Mouse (Mus musculus): Measurements from ENCODE around the gene Unc5cl. TPM values are rescaled to one million over a fixed set of nuclear protein-coding genes. Genes with fewer than 3 reads are reported as not detected.
A peak's percentile ranks its signal among the peaks of the same experiment; 100 is the strongest.

Gene Unc5cl
- polyA plus RNA-seq, 3 experiments from 2014 or later: 16.0 to 23.9 (median 16.7) TPM

DNA sequence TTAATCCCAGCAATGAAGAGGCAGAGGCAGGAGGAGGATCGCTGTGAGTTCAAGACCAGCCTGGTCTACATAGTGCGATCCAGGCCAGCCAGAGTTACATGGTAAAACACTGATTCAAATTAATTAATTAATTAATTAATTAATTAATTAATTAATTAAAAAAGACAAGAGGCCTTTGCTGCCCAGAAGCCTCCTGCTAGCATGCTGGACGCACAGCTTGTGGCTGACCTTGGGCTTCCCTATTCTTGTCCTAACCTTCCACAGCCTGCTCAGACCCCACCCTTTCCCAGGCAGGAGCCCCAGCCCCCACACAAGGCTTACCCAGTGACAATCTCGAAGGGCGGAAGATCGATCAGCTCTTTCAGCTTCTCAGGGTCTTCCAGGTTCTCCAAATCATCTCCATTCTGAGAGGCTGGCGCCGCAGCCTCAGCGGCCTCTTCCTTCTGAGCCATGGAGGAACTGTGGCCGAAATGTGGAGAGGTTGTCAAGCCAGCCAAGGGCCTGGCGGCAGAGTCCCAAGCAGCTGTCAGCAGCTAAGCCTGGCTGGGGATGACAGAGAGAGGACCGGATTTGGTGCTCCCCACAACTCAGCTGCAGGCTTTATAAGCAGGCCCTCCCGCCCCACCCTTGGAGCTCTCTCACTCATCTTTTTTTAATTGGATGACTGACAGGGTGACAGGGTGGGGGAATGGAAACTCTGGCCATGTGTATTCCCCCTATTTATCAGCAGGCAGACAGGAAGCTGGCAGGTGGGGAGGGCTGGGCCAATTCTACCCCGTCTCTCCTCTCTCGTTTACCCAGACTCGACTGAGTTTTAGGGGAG, 22.3 kb upstream of the Unc5cl start, which contains the start of gene Apobec2:
Gene Apobec2, minus strand, starts transcription at position 773 of the 823 bp plus-strand sequence.
- no peak for ATAC-seq

DNA sequence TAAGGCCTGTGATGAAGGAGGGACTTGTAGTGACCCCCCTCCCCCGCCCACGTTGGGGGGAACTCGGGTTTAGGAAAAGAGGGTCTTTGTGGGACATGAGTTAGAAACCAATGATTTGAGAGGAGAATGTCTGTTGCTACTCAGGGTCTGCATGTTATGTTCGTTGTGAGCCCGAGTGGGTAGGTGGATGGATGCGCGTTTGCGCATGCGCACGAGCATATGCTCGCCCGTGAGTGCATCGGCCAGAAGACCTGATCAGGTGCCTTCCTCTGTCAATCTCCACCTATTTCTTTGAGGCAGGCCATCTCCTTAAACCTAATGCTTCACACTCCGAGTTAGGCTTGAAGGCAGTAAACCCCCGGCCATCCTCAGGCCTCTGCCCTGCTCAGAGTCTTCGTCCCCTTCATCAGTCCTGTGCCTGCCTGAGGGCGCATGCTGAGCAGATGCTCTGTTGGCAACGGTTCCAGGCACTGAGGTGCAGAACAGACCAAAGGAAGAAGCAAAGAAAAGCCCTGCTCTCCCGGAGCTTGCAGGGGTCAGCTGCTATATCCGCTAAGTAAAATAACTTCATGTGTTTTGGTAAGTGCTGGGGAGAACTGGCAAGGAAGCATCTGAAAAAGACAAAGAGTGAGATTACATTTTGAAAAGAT, 21.6 kb upstream of the Unc5cl start:
- no peak for ATAC-seq

GRCm38 (mm10) chr17:48433689-48434330, 20.9 kb upstream of the Unc5cl start:
- no peak for ATAC-seq

DNA sequence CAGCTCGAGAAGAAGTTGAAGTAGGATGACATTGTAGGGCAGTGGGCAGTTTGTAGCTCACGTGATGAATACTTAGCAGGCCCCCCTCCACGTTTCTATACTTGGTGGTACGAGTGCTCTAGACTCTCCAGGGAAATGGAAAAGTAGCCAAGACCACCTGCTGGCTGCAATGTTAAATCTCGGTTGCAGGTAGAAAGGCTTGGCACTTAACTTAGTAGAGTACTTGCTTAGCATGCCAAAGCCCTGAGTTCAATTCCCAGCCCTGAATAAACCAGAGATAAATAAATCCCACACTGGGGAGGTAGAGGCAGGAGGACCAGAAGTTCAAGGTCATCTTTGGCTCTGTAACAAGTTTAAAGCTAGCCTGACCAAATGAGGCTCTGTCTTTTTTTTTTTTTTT, 20.2 kb upstream of the Unc5cl start:
- no peak for ATAC-seq

DNA sequence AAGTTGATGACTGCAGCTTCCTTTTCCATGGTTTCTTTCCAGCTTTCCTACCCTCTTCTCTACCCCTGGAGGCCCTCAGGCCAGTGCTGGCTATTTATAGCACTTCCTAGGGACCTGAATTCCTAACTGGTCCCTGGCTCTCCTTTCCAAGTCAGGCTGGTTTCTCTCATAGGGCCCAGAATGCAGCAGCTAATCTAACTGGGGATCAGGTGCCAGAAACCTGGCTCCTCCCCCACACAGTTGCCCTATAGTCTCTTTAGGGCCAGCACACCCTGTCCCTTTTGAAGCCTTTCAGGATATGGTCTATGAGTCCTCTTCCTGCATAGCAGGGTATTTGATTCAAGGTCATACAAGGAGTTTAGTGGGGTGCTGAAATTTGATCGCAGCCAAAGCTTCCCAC, 18.2 kb upstream of the Unc5cl start:
- ATAC-seq: no peak

GRCm38 (mm10) chr17:48437421-48437911, 17.2 kb upstream of the Unc5cl start:
- ATAC-seq: no peak

GRCm38 (mm10) chr17:48442745-48443457, 11.8 kb upstream of the Unc5cl start:
- no peak for ATAC-seq

DNA sequence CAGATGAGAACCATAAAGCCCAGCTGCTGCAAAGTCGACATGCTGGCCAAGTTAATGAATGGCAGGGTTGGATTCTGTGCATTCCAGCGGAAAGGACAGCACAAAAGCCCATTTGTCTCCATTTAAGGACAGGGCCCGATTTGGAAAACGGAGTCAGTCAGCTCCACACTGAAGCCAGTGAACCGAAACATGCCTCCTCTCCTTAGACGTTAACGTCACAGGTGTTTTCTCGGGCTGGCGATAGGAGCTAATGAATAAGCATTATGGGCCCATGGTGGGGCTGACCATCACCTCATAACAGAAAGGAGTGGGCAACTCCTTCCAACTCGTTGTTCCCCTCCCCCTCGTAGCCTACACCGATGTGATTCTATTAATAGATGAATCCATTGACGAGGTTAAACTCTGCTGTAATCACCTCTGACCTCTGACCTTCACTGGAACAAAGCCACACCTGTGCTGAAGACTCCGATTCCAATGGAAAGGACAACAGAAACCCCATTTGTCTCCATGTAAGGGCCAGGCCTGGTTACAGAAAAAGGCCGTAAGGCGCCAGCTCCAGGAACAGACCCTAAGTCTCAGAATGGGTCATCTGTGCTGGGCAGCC, 11.1 kb upstream of the Unc5cl start:
- ATAC-seq: no peak

- no peak for ATAC-seq
Observed at GRCm38 (mm10) chr17:48447675-48448074, 7.0 kb upstream of the Unc5cl start.

DNA sequence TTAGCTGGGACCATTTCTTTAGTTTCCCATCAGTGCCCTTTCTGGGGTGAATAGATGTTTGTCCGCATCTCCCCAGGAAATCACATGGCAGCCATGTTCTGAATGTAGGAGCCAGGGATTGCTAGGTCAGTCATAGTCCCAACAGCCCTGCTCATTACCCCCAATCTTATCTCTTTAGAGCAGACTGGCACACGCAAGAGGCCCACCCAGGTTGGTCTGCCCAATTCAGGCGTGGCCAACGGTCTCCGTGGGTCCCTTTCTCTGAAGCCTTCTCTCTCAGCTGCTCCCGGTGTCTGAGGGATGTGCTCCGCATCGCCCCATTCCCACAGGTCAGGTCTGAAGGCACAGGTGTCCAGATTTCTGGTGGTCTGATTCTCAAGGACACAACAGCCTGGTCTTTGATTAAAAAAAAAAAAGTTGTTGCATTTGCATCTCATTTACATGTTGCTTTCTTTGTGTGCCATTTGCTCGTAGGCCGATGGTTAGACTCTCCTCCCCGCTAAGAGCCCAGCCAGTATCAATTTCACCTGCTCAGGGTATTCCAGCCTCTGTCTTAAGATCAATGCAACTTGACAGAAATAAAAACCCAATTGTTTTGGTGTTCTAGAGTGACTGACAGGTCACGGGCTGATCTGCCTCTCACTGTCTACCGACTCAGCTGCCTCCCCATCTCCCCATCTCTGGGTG, 3.9 kb upstream of the Unc5cl start:
- ATAC-seq: no peak

GRCm38 (mm10) chr17:48451353-48451675, 3.4 kb upstream of the Unc5cl start, which contains the start of gene Tspo2:
Gene Tspo2 (minus strand): TSS chr17:48451522.
- ATAC-seq: no peak

DNA sequence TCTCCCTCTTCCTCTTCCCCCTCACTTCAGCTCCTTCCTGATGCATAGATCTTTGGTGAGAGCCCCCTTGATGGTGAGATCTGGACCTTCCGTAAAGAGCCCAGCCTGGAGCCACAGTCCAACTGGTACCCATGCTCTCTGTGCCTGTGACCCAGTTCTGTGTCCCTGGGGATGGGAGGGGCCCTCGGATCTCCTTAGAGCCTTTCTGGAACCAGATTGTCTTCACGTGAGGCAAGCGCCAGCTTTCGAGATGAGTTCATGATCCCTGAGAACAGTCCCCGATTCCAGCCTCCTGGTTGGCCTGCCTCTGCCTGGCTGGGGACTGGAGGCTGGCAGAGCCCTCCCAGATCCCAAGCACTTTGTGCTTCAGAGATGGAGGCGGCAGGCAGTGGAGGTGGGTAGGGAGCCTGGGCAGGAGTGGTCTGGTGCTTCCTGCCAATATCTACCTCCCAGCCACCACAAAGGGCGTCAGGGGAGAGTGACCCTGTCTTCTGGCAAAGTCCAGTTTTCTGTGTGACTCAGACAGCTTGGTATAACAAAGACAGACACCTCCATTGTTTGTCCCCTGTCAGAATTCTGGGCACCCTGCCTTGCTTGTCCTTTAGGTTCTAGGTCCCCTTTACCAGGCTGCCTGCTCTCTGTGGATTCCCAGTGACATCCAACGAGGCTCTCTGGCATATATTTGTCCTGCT, 2.8 kb upstream of the Unc5cl start:
- ATAC-seq: no peak

DNA sequence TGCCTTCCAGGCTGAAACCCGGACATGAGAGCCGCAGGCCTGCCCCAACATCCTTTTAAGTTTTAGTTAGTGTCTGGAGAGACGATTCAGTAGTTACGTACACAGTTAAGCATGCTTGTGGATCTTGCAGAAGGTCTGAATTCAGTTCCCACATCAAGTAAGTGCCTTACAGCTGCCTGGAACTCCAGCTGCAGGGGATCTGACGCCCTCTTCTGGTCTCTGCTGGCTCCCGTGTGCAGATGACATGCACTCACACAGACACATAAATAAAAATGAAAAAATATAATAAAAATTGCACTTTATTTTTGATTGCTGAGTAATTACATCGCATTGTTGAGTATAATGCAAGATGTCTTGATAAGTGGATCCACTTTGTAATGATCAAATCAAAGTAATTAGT, 1.2 kb upstream of the Unc5cl start:
- no peak for ATAC-seq

DNA sequence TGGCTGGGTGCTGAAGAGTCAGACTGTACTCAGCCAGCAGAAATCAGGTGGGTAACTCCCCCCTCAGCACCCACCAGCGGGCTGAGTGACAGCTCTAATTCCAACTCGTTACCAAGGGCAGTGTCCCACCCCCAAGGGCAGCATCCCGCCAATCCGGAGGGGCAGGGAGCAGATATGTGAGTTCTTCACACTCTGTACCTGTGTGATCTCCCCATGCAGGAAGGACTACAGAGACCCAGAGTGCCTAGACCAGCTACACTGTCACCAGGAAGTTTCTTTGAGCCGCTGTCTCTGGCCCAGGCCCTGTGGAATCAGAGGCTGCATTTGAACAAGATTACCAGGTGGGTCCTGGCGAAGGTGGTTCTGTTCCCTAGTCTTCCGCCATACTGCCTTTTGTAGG, 511 bp upstream of the Unc5cl start:
- ATAC-seq: no peak

GRCm38 (mm10) chr17:48455955-48456354, 1.3 kb downstream of the Unc5cl start:
- no peak for ATAC-seq

DNA sequence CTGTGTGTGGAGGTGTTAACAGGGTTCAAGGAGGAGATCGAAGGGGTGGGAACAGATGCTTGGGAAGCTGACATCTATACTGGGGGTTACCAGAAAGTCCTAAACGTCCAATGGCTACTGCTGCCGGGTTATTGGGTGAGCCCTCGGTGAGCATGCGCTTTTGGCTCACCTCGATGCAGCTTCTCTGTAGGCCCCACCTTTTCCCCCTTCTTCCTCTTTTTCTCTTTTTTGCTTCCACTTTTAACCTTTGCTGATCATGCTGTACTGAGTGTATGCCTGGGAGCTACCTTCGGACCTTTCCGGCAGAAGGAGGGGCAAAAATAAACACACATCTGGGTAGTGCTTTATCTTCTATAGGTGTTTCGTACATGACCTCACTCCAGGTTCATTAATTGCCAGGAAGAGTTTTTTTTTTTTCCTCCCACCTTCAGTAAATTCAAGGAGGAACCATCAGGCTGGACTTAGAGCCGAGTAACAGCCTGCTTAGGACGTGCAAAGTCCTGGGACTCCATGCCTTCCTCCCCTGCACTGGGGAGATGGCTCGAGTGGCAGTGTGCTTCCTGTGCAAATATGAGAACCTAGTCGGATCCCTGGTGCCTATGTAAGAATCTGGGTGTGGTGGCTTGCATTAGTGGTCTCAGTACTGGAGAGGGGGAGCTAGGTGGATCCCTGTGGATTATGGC, 3.4 kb downstream of the Unc5cl start:
- no peak for ATAC-seq

DNA sequence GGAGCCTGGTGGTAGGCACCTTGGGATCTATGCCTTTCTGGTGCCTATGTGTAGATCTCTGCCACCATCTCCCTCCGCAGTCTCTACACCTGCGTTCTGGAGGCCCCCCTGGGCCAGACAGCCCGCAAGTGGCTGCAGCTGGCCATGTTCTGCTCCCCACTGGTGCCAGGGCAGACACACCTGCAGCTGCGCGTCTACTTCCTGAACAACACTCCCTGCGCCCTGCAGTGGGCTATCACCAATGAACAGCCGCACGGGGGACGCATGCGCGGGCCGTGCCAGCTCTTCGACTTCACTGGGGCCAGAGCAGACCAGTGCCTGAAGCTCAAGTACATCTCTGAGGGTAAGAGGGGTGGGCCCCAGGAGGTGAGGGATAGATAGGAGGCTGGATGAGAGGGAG, 7.4 kb downstream of the Unc5cl start:
- peak; percentile 75 for ATAC-seq

- peak; percentile 69 for ATAC-seq
Observed at GRCm38 (mm10) chr17:48463391-48463790, 8.7 kb downstream of the Unc5cl start.

- ATAC-seq: no peak
Observed at GRCm38 (mm10) chr17:48466769-48467394, 12.2 kb downstream of the Unc5cl start.
